Mouse (Mus musculus) spleen, postnatal 4 days (tissue): ENCODE data around the gene Cish.

Source experiments
- DNase-seq, 2 experiments: peaks; one replicate each; pipeline ENCODE4 v3.0.0; 2022; ENCODE audit warnings: low spot score in 2 of 2

Gene Cish

DNA sequence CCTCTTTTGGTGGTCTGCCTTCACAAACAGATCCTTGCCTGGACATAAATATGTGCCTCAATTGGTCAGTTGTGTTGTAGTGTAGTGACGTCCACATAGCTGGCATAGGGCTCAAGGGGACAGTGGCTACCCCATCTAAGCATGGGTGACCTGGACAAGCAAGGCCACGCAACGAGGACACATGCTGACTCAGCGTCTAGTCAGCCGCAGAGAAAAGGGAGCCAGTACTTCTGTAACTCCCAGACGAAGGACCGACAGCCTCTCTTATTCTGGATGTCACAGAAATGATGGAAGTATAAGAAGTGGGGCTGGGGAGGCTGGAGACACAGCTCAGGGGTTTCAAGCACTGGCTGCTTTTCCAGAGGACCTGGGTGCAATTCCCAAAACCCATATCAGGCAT, 18.2 kb upstream of the Cish start:
- DNase-seq, result no peak

DNA sequence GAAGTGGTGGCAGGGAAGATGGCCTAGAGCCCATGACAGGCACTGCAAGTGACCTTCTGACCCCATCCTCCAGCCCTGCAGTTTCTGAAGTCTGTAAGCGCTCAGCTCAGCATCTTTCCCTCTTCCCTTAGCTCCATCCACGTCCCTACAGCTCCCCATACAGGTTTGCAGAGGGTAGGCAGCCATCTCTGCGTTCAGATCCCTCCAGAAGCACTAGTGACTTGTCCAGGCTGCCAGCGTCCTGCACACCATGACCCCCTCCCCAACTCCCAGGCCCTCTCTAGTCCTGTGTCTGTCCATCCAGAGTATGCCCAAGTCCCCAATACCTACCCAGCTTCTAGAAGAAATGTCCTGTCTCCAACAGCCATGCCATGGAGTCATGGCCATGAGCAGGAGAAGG, 17.7 kb upstream of the Cish start:
- DNase-seq, result no peak

- DNase-seq, result no peak
Observed at GRCm38 (mm10) chr9:107278527-107279377, 17.1 kb upstream of the Cish start.

- DNase-seq, result no peak
Observed at GRCm38 (mm10) chr9:107279378-107280321, 16.2 kb upstream of the Cish start.

DNA sequence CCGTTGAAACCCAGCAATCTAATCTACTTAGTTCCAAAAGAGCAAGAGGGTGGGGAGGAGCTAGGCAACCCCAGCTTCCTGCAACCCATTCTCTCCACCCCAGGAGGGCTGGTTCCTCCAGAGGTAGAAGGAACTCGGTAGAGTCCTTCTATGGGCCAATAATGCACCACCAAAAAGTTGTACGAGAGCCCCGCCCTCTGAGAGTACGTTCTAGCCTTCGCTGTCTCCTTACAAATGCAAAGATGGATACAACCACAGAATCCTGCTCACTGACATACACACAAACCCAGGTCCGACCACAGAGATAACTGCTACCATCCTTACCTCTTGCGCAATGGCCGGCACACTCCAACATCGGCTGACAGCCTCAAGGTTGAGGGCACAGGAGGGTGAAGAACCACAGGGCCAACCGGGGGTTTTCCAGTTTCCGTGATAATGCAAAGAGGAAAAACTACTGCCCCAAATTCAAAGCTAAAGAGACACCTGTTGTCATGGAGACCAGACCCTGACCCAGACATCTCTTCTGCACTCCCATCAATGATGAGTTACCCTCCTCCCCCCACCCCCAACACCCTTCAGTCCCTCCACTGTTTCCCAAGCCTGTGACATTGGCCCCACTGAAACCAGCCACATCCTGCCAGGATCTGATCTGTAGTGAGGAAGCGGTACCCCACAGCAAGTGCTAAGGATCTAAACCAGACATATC, 15.4 kb upstream of the Cish start:
- DNase-seq, result no peak

DNA sequence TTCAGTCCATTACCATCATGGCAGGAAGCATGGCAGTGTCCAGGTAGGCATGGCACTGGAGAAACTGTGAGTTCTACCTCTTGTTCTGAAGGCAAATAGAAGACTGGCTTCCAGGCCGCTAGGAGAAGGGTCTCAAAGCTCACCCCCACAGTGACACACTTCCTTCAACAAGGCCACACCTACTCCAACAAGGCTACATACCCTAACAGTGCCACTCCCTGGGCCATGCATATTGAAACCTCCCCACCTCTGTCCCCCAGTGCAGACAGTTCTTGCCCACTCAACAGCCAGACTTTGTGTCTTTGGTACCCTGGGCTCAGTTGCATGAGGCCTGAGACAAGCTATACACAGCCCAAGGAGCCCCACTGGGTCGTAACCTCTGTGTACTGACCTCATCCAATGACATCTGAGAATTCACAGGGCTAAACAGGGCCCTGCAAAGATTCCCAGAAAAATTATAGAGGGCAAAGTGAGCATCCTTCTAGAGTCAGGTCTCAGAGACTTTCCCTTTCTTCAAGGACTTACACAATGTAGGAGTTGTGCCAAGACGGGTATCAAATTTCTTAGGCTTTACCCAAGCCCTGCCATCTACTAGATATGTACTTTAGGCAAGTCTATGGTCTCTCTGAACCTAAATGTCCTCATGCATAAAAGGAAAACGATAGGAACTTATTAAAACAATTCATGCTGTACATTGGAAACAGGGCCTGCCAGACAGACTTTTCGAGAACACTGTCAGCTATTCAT, 14.4 kb upstream of the Cish start:
- DNase-seq, result no peak

DNA sequence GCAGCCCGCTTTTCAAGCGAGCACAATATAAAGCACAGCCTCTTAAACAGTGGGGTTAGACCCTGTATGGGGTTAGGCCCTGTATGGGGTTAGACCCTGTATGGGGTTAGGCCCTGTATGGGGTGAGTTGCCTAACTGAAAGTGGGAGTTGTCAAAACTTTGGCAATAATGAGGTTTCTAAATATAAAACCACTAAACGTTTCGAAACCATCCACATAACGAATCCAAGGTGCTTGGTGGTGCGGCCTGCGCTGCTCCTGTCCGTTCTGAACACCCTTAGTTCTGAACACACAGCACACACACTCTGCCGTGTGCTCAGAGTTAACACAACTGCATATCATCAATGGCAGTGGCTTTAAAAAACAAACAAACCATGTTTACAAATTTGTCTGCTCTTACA, 12.9 kb upstream of the Cish start:
- no peak for DNase-seq

GRCm38 (mm10) chr9:107285009-107285408, 10.8 kb upstream of the Cish start:
- DNase-seq, result peak; percentile 58 to 79

GRCm38 (mm10) chr9:107287294-107287693, 8.5 kb upstream of the Cish start:
- DNase-seq, result no peak

- DNase-seq, result no peak
Observed at GRCm38 (mm10) chr9:107288105-107288650, 7.6 kb upstream of the Cish start.

DNA sequence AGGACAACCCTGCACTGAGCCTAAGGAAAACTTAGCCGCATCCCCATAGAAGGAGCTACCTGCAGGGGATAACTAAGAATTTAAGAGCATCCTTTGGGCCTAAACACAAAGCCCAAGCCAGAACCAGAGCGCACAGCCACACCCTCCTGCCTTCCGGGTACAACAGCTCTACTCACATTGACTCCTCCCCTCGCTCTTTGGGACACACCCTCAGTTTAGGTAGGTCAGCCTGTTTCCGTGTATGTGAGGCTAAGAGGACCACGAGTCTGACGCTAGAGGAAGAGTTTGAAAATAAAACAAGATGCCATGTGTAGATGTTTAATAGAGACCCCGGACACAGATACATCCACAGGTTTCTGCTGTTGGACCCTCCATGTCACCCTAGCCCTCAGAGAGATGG, 7.1 kb upstream of the Cish start:
- peak in 1 of 2 experiments; percentile 60 for DNase-seq

- peak; percentile 89 to 92 for DNase-seq
Observed at GRCm38 (mm10) chr9:107289211-107290076, 6.4 kb upstream of the Cish start, which contains the start of gene Mapkapk3. Gene Mapkapk3 (minus strand): TSS chr9:107289877.

DNA sequence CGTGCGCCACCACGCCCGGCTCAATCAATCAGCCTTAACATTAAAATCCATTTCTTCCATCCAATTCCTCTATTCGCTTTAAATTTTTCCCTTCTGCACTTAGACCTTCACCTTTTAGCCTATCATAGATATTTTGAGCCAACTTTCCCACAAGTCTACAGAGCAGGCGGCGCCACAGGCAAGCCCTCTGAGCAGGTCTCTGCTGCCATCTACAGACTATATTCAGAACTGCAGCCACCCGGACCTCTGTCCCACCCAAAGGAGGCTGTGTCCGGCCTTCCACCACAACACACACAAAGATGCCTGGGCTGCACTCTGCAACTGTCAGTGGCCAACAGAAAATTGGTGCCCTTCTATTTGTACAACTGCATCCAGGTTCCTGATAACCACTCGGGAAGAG, 4.9 kb upstream of the Cish start:
- peak; percentile 85 to 94 for DNase-seq

DNA sequence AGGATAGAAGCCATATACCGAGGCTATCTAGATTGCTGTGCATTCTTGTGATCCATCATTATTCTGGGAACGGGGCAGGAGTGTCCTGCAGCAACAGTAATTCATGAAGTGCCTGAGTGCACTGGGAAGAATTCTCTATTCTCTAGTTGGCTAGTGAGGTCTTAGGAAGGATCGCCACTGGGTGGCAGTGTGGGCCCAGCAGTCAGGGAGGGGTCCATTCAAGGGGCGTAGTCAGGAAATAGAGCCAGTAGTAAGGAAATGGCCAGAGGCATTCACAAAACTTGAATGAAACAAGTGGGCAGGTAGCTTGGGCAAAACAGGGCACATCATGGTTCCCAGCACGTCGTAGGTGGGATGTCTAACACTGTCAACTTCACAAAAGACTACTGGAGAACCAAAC, 1.6 kb upstream of the Cish start:
- DNase-seq, result peak; percentile 81 to 90

DNA sequence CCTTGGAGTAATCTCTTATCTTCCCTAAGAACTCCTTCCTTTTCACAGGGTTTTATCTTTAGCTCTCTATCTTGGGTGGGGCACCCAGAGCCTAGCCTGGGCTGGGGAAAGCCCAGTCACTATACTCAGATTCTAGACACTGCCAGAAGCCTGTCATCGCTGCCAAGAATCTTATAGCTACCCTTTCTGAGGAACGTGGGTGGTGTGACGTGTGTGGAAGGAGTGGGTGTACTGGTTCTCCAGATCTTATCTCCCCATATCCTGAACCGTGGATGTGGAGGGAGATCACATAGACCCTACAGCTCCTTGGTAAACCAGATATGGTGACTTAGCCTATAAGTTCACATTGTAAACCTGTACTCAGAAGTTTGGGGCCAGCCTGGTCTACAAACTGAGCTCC, 210 bp upstream of the Cish start:
- DNase-seq, result no peak

GRCm38 (mm10) chr9:107296041-107296440, 215 bp downstream of the Cish start:
- DNase-seq, result no peak

DNA sequence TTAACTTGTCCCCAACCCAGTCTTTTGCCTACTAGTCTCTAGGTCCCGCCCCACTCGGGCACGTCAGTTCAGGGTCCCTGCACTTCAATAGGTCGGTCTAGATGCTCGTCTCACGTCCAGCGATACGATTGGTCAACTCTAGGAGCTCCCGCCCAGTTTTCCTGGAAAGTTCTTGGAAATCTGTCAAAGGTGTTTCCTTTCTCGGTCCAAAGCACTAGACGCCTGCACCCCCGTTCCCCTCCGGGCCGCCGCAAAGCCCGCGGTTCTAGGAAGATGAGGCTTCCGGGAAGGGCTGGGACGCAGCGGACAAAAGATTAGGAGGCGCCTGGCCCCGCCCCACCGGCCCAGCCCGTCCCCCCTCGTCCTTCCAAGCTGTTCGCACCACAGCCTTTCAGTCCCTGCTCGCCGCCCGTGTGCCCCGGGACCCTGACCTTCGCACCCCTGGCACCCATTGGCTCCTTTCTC, 707 bp downstream of the Cish start:
- DNase-seq, result peak; percentile 89 to 92

- no peak for DNase-seq
Observed at GRCm38 (mm10) chr9:107297059-107297458, 1.2 kb downstream of the Cish start.

DNA sequence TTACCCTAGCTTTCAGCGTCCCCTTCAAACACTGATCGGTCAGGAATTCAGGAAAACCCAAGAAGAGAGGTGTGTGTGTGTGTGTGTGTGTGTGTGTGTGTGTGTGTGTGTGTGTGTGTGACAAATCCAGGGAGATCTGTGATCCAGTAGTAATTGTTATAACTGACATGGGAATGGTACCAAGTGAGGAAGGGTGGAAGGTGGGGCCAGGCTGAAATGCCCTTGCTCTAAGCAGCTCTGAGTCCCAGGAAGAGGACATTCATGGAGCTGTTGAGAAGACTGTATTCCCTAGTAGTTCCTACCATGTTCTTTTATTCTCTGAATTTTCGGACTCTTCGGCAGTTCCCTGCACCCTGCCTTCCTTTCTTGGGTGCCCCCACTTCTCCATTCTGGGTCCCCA, 1.8 kb downstream of the Cish start:
- DNase-seq, result no peak
